Mouse (Mus musculus): Measurements from ENCODE around the gene Twf2.

The Twf2 gene

GRCm38 (mm10) chr9:106179454-106179853, 23.5 kb upstream of the Twf2 start:
- no peak for DNase-seq (ENCODE audit: low read depth)

GRCm38 (mm10) chr9:106179964-106180363, 22.9 kb upstream of the Twf2 start:
- no peak for DNase-seq (ENCODE audit: low read depth)

- no peak for DNase-seq (ENCODE audit: low read depth)
Observed at GRCm38 (mm10) chr9:106182146-106182545, 20.8 kb upstream of the Twf2 start.

- DNase-seq (ENCODE audit: low read depth) = no peak
Observed at GRCm38 (mm10) chr9:106183996-106184395, 18.9 kb upstream of the Twf2 start.

GRCm38 (mm10) chr9:106191355-106191754, 11.6 kb upstream of the Twf2 start:
- DNase-seq (ENCODE audit: low read depth) = no peak

- no peak for DNase-seq (ENCODE audit: low read depth)
Observed at GRCm38 (mm10) chr9:106192024-106192423, 10.9 kb upstream of the Twf2 start.

GRCm38 (mm10) chr9:106192998-106193397, 9.9 kb upstream of the Twf2 start:
- no peak for DNase-seq (ENCODE audit: low read depth)

- no peak for DNase-seq (ENCODE audit: low read depth)
Observed at GRCm38 (mm10) chr9:106193930-106194807, 8.7 kb upstream of the Twf2 start.

GRCm38 (mm10) chr9:106195693-106196092, 7.2 kb upstream of the Twf2 start:
- DNase-seq (ENCODE audit: low read depth) = no peak

GRCm38 (mm10) chr9:106197081-106197713, 5.7 kb upstream of the Twf2 start:
- DNase-seq (ENCODE audit: low read depth) = no peak

GRCm38 (mm10) chr9:106197732-106198131, 5.2 kb upstream of the Twf2 start:
- DNase-seq (ENCODE audit: low read depth) = no peak

- peak; percentile 81 for DNase-seq (ENCODE audit: low read depth)
Observed at GRCm38 (mm10) chr9:106198962-106199458, 3.9 kb upstream of the Twf2 start.

GRCm38 (mm10) chr9:106199535-106200272, 3.2 kb upstream of the Twf2 start, which contains the start of gene Ppm1m:
Gene Ppm1m, minus strand, starts transcription at chr9:106199746.
- no peak for DNase-seq (ENCODE audit: low read depth)

GRCm38 (mm10) chr9:106201895-106202294, 1.0 kb upstream of the Twf2 start:
- DNase-seq (ENCODE audit: low read depth) = no peak

- peak; percentile 59 for DNase-seq (ENCODE audit: low read depth)
Observed at GRCm38 (mm10) chr9:106203990-106204851, 1.3 kb downstream of the Twf2 start.

GRCm38 (mm10) chr9:106205713-106206290, 2.9 kb downstream of the Twf2 start:
- no peak for DNase-seq (ENCODE audit: low read depth)

GRCm38 (mm10) chr9:106206515-106206914, 3.6 kb downstream of the Twf2 start:
- no peak for DNase-seq (ENCODE audit: low read depth)

GRCm38 (mm10) chr9:106208181-106208580, 5.3 kb downstream of the Twf2 start:
- DNase-seq (ENCODE audit: low read depth) = no peak

GRCm38 (mm10) chr9:106209954-106210353, 7.0 kb downstream of the Twf2 start:
- no peak for DNase-seq (ENCODE audit: low read depth)

GRCm38 (mm10) chr9:106210853-106211609, 8.1 kb downstream of the Twf2 start:
- DNase-seq (ENCODE audit: low read depth) = no peak

Data from NIH3T3 (cell line).